19 mouse cellular contexts compared by ENCODE assay signal in genomic region chr4:95358674-95359073, GRCm38 (mm10).
DNase-seq lines count a peak whose midpoint lies in the region; ATAC-seq and TF ChIP-seq lines count a peak whose summit lies in the region.
"Had no signal": no experiment of that assay in that cellular context is flagged by ENCODE, and none has a peak within 500 bp of the region (broad histone marks: within the 10 kb centered on the region; RNA-seq: fewer than 3 reads in every experiment).

No protein-coding gene starts in this region.

- H3K36me3 ChIP-seq in heart, postnatal 0 days (replicated peaks; ENCODE audit: control insufficient read depth, insufficient read depth, low read length) = no peaks in the 10 kb centered on the region
- no peaks in the 10 kb centered on the region for H3K36me3 ChIP-seq in spleen, adult 2 months (ENCODE audit: control insufficient read depth, insufficient read depth, low read length)
- no peaks in the 10 kb centered on the region for H3K36me3 ChIP-seq in splenic B cell, adult 2 months (ENCODE audit: control insufficient read depth, insufficient read depth, low read length, poor library complexity, severe bottlenecking)
- H3K36me3 ChIP-seq: embryonic facial prominence, embryonic 15.5 days; forebrain, embryonic 10.5 days; heart, embryonic 15.5 days; hindbrain, embryonic 12.5 days; limb, embryonic 12.5 days; liver, embryonic 15.5 days; midbrain, embryonic 15.5 days had no signal

- ATAC-seq in heart, postnatal 0 days (ENCODE audit: insufficient read depth, low read depth) = no peak
- ATAC-seq: inflammation-experienced regulatory T-cells, adult 6 months; midbrain, embryonic 15.5 days had no signal

- WGBS in heart, postnatal 0 days = 51% methylated on average over 2 of the region's 2 CpGs
- WGBS in spleen, adult 2 months = 83% methylated on average over 2 of the region's 2 CpGs

- no peaks in the 10 kb centered on the region for H3K4me1 ChIP-seq in heart, postnatal 0 days (ENCODE audit: control insufficient read depth, insufficient read depth)
- H3K4me1 ChIP-seq in spleen, adult 2 months (ENCODE audit: control insufficient read depth, insufficient read depth, insufficient read length) = peaks cover 6% of the 10 kb centered on the region; the same call in 1 of the 2 replicates
- H3K4me1 ChIP-seq: embryonic facial prominence, embryonic 15.5 days; liver, embryonic 15.5 days; midbrain, embryonic 15.5 days had no signal

- H3K27me3 ChIP-seq in heart, postnatal 0 days (ENCODE audit: control insufficient read depth, insufficient read depth, low read length) = no peaks in the 10 kb centered on the region
- no peaks in the 10 kb centered on the region for H3K27me3 ChIP-seq in spleen, adult 2 months (ENCODE audit: control insufficient read depth, insufficient read depth, low read length)
- H3K27me3 ChIP-seq in splenic B cell, adult 2 months (ENCODE audit: control insufficient read depth, insufficient read depth, low read length, poor library complexity, severe bottlenecking) = no peaks in the 10 kb centered on the region
- H3K27me3 ChIP-seq: embryonic facial prominence, embryonic 15.5 days; heart, embryonic 15.5 days; hindbrain, embryonic 12.5 days; limb, embryonic 12.5 days; liver, embryonic 15.5 days; megakaryocyte, embryonic 14.5 days; midbrain, embryonic 15.5 days had no signal

- no peaks in the 10 kb centered on the region for H3K9me3 ChIP-seq in heart, postnatal 0 days (replicated peaks; ENCODE audit: control insufficient read depth, low read length)
- H3K9me3 ChIP-seq: embryonic facial prominence, embryonic 15.5 days; forebrain, embryonic 10.5 days; heart, embryonic 15.5 days; hindbrain, embryonic 12.5 days; limb, embryonic 12.5 days; liver, embryonic 15.5 days; megakaryocyte, embryonic 14.5 days; midbrain, embryonic 15.5 days had no signal

- no peak overlapping the region for H3K4me3 ChIP-seq in heart, postnatal 0 days (ENCODE audit: low read depth, low read length)
- H3K4me3 ChIP-seq in spleen, adult 2 months (ENCODE audit: extremely low read depth, insufficient read depth, insufficient read length) = no peak overlapping the region
- H3K4me3 ChIP-seq: embryonic facial prominence, embryonic 15.5 days; forebrain, embryonic 10.5 days; gastrocnemius, adult 2 months; heart, embryonic 15.5 days; hindbrain, embryonic 12.5 days; limb, embryonic 12.5 days; liver, embryonic 15.5 days; megakaryocyte, embryonic 14.5 days; midbrain, embryonic 15.5 days had no signal

- no peak overlapping the region for H3K27ac ChIP-seq in heart, postnatal 0 days (ENCODE audit: low read depth)
- no peak overlapping the region for H3K27ac ChIP-seq in spleen, adult 2 months (ENCODE audit: insufficient read depth, low read length)
- H3K27ac ChIP-seq: embryonic facial prominence, embryonic 15.5 days; forebrain, embryonic 10.5 days; gastrocnemius, adult 2 months; heart, embryonic 15.5 days; hindbrain, embryonic 12.5 days; limb, embryonic 12.5 days; liver, embryonic 15.5 days; midbrain, embryonic 15.5 days had no signal

- H3K4me2 ChIP-seq in heart, postnatal 0 days (ENCODE audit: low read depth, low read length) = no peak overlapping the region
- H3K4me2 ChIP-seq: embryonic facial prominence, embryonic 15.5 days; heart, embryonic 15.5 days; hindbrain, embryonic 12.5 days; limb, embryonic 12.5 days; liver, embryonic 15.5 days; midbrain, embryonic 15.5 days had no signal

- no peak overlapping the region for H3K9ac ChIP-seq in heart, postnatal 0 days (replicated peaks; ENCODE audit: low read depth, low read length)
- H3K9ac ChIP-seq: embryonic facial prominence, embryonic 15.5 days; heart, embryonic 15.5 days; hindbrain, embryonic 12.5 days; limb, embryonic 12.5 days; liver, embryonic 15.5 days; midbrain, embryonic 15.5 days had no signal

- intact Hi-C loops in heart, postnatal 36 days (cut with DNase I) = no loop called here
- intact Hi-C loops in left cerebral cortex, postnatal 4 days (cut with DNase I) = no loop called here
- intact Hi-C loops in left cerebral cortex, postnatal 10 days (cut with DNase I) = no loop called here

- DNase-seq in heart, postnatal 0 days (ENCODE audit: low spot score) = no peak
- DNase-seq in heart, postnatal 36 days = no peak
- DNase-seq in left cerebral cortex, postnatal 4 days = peak; percentile 10
- DNase-seq in left cerebral cortex, postnatal 10 days (ENCODE audit: extremely low spot score in 1 of 2, low spot score in 2 of 2) = no peak
- DNase-seq in spleen, adult 2 months (ENCODE audit: low read depth in 1 of 2, low spot score in 2 of 2) = peak in 1 of 2 experiments; percentile 7
- DNase-seq in spleen, postnatal 14 days (ENCODE audit: low spot score in 2 of 2) = no peak
- DNase-seq in splenic B cell, adult 2 months (ENCODE audit: low read depth, low spot score) = peak; percentile 43
- no peak for DNase-seq in embryo, embryonic 11 days
- DNase-seq: cerebellum, adult 9-10 months; gastrocnemius, adult 2 months had no signal

- no peak for TF ChIP-seq POLR2A in spleen, adult 2 months (IDR thresholded peaks at IDR 0.05; ENCODE audit: low read depth, low read length)

- TF ChIP-seq EP300 in heart, postnatal 0 days (IDR thresholded peaks at IDR 0.05; ENCODE audit: low read depth) = no peak

- peak; percentile 12; the same call in 1 of the 2 replicates for TF ChIP-seq CTCF in heart, postnatal 0 days (IDR thresholded peaks at IDR 0.05; ENCODE audit: low read depth)
- TF ChIP-seq CTCF in spleen, adult 2 months (IDR thresholded peaks at IDR 0.05; ENCODE audit: extremely low read depth, insufficient read depth, insufficient read length, insufficient replicate concordance) = peak; percentile 12; the same call in 1 of the 2 replicates

Comparison
In these comparisons a context has a peak if more than half of its experiments do, and no peak if none do; other contexts are left out.
1. DNase-seq: peak in left cerebral cortex, postnatal 4 days (single experiment) and splenic B cell, adult 2 months (single experiment); none in heart, postnatal 0 days (single experiment), heart, postnatal 36 days (0 of 2), left cerebral cortex, postnatal 10 days (0 of 2), spleen, postnatal 14 days (0 of 2) and embryo, embryonic 11 days (single experiment).